Mouse (Mus musculus) T-cell, adult 2 months (primary cell): ENCODE measurements around the gene Dppa3.

Source experiments
- DNase-seq: peaks from one replicate; pipeline ENCODE4 v3.0.0; 2022; ENCODE audit warnings: low spot score

Dppa3 gene

GRCm38 (mm10) chr6:122668823-122669222, 42.6 kb downstream of the Dppa3 start:
- DNase-seq: no peak

GRCm38 (mm10) chr6:122669406-122670200, 43.4 kb downstream of the Dppa3 start:
- DNase-seq: peak; percentile 83

GRCm38 (mm10) chr6:122670201-122670551, 44.0 kb downstream of the Dppa3 start:
- DNase-seq: no peak

GRCm38 (mm10) chr6:122670841-122671240, 44.6 kb downstream of the Dppa3 start:
- DNase-seq: no peak

- DNase-seq: no peak
Observed at GRCm38 (mm10) chr6:122672746-122673145, 46.5 kb downstream of the Dppa3 start.
